Mouse (Mus musculus): Measurements from ENCODE around the gene Agpat2. TPM values are rescaled to one million over a fixed set of nuclear protein-coding genes. Genes with fewer than 3 reads are reported as not detected.

Gene Agpat2
- polyA plus RNA-seq, 1 experiment: 515 TPM

DNA sequence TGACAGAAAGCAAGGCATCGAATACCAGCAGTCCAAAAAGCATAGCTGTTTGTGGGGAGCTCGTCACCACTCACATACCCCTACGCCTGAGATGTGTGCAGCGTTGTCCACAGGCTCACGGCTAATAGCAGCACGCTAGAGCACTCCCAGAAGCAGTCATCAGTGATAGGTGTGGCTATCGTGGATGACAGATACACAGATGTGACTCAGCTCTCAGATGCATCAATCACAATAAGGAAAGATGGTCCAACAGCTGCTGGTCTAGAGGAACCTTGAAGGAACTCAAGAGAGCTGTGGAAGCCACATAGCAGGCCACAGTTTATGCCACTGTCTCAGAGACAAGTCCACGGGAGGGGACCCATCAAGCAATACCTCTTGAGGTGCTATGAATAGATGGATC lies 60.4 kb downstream of the Agpat2 start:
- no peaks in the 10 kb centered on the region for H3K27me3 ChIP-seq (ENCODE audit: control insufficient read depth, insufficient read depth, low read length)
- no peaks in the 10 kb centered on the region for H3K36me3 ChIP-seq (ENCODE audit: control insufficient read depth, insufficient read depth, low read length)
- 68% methylated on average over 8 of the region's 8 CpGs for WGBS
- TF ChIP-seq POLR2A (IDR thresholded peaks at IDR 0.05; ENCODE audit: low read depth, low read length) (no peak), CTCF (IDR thresholded peaks at IDR 0.05; ENCODE audit: extremely low read depth, insufficient read length, insufficient replicate concordance, low read depth, low read length) (no peak)
- H3K4me3 ChIP-seq (ENCODE audit: low read depth, low read length): no peak overlapping the region
- no peak overlapping the region for H3K27ac ChIP-seq (ENCODE audit: insufficient read depth, low read depth, low read length)
- peaks cover 21% of the 10 kb centered on the region for H3K4me1 ChIP-seq (ENCODE audit: control insufficient read depth, insufficient read depth, insufficient read length, low read length)

DNA sequence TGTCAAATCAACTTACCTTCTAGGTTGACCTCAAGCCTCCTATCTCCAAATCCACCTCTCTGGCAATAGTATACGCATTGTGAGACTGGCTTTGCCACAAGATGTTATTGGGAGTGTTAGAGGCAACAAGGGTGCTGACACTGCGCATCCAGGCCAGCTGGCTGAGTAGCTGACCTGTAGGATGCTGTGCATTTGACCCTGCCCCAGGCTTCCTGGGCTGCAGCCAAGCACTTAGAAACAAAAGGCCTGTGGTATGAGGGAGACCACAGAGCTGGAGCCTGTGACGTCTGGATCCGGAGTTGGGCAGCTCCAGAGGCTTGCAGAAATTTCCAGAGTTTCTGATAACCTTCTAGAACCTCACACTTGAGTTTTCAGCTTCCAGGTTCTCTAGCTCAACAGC lies 61.1 kb downstream of the Agpat2 start:
- peaks cover 21% of the 10 kb centered on the region for H3K4me1 ChIP-seq (ENCODE audit: control insufficient read depth, insufficient read depth, insufficient read length, low read length)
- TF ChIP-seq CTCF (IDR thresholded peaks at IDR 0.05; ENCODE audit: extremely low read depth, insufficient read length, insufficient replicate concordance, low read depth, low read length) (no peak), POLR2A (IDR thresholded peaks at IDR 0.05; ENCODE audit: low read depth, low read length) (no peak)
- H3K4me3 ChIP-seq (ENCODE audit: low read depth, low read length): no peak overlapping the region
- H3K27me3 ChIP-seq (ENCODE audit: control insufficient read depth, insufficient read depth, low read length): no peaks in the 10 kb centered on the region
- no peaks in the 10 kb centered on the region for H3K36me3 ChIP-seq (ENCODE audit: control insufficient read depth, insufficient read depth, low read length)
- WGBS: 72% methylated on average over 4 of the region's 4 CpGs
- H3K27ac ChIP-seq (ENCODE audit: insufficient read depth, low read depth, low read length): no peak overlapping the region

Other genes with a start within 250 kb of the Agpat2 start
- 3.3 and 4.5 TPM in 2 replicates for gene Card9, start 243.5 kb downstream of the Agpat2 start, polyA plus RNA-seq (2012; rRNA removed)
- 14.0 and 20.4 TPM in 2 replicates for gene Snapc4, start 223.8 kb downstream of the Agpat2 start, polyA plus RNA-seq (2012; rRNA removed)
- gene Entr1, start 215.1 kb downstream of the Agpat2 start, polyA plus RNA-seq (2012; rRNA removed): 31.3 and 60.0 TPM in 2 replicates
- 12.0 and 17.7 TPM in 2 replicates for gene Pmpca, start 215.1 kb downstream of the Agpat2 start, polyA plus RNA-seq (2012; rRNA removed)
- gene Inpp5e, start 195.2 kb downstream of the Agpat2 start, polyA plus RNA-seq (2012; rRNA removed): 9.0 and 17.4 TPM in 2 replicates
- 72.4 and 105 TPM in 2 replicates for gene Sec16a, start 159.2 kb downstream of the Agpat2 start, polyA plus RNA-seq (2012; rRNA removed)
- 19.6 and 21.6 TPM in 2 replicates for gene Notch1, start 87.8 kb downstream of the Agpat2 start, polyA plus RNA-seq (2012; rRNA removed)
- 61.1 and 96.8 TPM in 2 replicates for gene Egfl7, start 24.4 kb downstream of the Agpat2 start, polyA plus RNA-seq (2012; rRNA removed)
- gene Gm20532, start 17.8 kb downstream of the Agpat2 start, polyA plus RNA-seq (2012; rRNA removed): not detected in 2 replicates
- 5.0 and 7.7 TPM in 2 replicates for gene Fam69b, start 24.0 kb upstream of the Agpat2 start, polyA plus RNA-seq (2012; rRNA removed)
- gene Lcn4, start 66.9 kb upstream of the Agpat2 start, polyA plus RNA-seq (2012; rRNA removed): not detected in 2 replicates